Mouse (Mus musculus): ENCODE data around the gene Tnr.

GRCm38 (mm10) chr1:159573116-159573515, 49.5 kb downstream of the Tnr start:
- TF ChIP-seq CTCF (conservative IDR thresholded peaks at IDR 0.05 in 1 of 2, IDR thresholded peaks at IDR 0.05 in 1 of 2; ENCODE audit: low read depth in 2 of 2, low read length in 2 of 2) (no peak), EP300 (IDR thresholded peaks at IDR 0.05; ENCODE audit: low read length) (no peak), MEF2A (IDR thresholded peaks at IDR 0.05; ENCODE audit: borderline replicate concordance, low read depth, low read length) (no peak), RCOR1 (conservative IDR thresholded peaks at IDR 0.05; ENCODE audit: low read depth, low read length) (no peak), NELFE (IDR thresholded peaks at IDR 0.05; ENCODE audit: low read depth, low read length) (no peak), MAX (IDR thresholded peaks at IDR 0.05; ENCODE audit: low read length) (no peak), POLR2A (IDR thresholded peaks at IDR 0.05; ENCODE audit: low read depth, low read length) (no peak), POLR2AphosphoS2 (IDR thresholded peaks at IDR 0.05; ENCODE audit: low read depth, low read length) (no peak), MAFK (IDR thresholded peaks at IDR 0.05; ENCODE audit: insufficient replicate concordance, low read length) (no peak), SMC3 (IDR thresholded peaks at IDR 0.05; ENCODE audit: low read depth, low read length) (no peak), TBP (conservative IDR thresholded peaks at IDR 0.05; ENCODE audit: low read depth, low read length) (no peak), BHLHE40 (IDR thresholded peaks at IDR 0.05; ENCODE audit: low read depth, low read length) (no peak), CHD2 (IDR thresholded peaks at IDR 0.05; ENCODE audit: low read length) (no peak), JUND (conservative IDR thresholded peaks at IDR 0.05; ENCODE audit: low read depth, low read length) (no peak)

Data from CH12.LX (cell line).